Mouse (Mus musculus): ENCODE measurements around the gene Shc1. TPM values are rescaled to one million over a fixed set of nuclear protein-coding genes. Genes with fewer than 3 reads are reported as not detected.
"Not testable (repeated sequence)": the region's sequence is repeated elsewhere in the genome, so short reads cannot be mapped to it uniquely, and the experiment has no call there.

The Shc1 gene
- polyA plus RNA-seq, 1 experiment from 2014 or later = 15.9 TPM

DNA sequence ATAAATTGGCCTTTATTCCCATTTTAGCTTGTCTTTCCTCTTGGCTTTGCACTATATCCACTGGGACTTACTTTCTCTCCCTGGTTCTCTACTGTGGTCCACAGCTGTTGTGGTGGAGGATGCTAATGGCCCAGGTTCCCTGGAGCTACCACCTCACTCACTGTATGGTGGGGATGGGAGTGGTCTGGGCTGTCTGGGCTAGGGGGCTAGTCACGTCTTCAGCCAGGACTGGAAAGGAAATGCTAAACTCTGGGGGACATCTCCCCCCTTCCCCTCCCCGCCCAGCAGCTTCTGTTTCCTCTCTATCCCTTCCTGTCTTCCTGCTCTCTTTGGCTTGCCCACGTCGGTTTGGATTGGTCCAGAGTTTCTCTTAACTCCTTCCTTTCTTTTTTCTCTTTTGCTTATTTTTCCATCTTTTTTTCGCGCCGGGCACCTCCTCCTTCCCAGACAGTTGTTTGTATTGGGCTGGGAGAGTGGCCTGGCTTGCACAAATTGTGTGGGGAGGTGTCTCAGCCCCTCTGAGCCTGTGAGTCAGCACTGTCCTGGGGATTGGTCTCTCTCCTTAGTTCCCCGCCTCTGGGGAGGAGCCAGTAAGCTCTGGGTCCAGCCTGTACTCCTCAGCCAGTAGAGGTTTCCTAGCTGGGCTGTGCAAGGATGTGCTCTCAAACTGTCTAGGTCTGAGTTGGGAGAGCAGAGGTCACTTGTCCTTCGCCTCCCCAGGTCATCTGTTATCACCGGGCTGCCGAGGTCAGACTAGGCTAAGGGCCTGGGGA lies 2.9 kb downstream of the Shc1 start:
- no peak overlapping the region for H3K27ac ChIP-seq
- H3K4me1 ChIP-seq = peaks cover 46% of the 10 kb centered on the region

DNA sequence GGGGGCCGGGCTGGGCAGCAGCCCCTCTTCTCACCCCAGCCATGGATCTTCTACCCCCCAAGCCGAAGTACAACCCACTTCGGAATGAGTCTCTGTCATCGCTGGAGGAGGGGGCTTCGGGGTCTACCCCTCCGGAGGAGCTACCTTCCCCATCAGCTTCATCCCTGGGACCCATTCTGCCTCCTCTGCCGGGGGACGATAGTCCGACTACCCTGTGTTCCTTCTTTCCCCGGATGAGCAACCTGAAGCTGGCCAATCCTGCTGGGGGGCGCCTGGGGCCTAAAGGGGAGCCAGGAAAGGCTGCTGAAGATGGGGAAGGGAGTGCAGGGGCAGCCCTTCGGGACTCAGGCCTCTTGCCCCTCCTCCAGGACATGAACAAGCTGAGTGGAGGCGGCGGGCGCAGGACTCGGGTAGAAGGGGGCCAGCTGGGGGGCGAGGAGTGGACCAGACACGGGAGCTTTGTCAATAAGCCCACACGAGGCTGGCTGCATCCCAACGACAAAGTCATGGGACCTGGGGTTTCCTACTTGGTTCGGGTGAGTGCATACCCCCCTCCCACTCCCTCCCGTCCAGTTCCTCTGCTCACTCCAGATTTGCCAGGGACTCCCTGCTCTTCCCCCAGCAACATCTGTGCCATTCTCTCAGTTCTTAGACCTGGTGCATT lies 3.7 kb downstream of the Shc1 start:
- no peak for ATAC-seq
- Histone ChIP-seq H3K4me1 (peaks cover 38% of the 10 kb centered on the region), H3K4me2 (peak overlapping the region; percentile 91), H3K27me3 (no peaks in the 10 kb centered on the region), H3K9me3 (replicated peaks) (no peaks in the 10 kb centered on the region), H3K36me3 (ENCODE audit: poor library complexity, severe bottlenecking) (peaks cover 5% of the 10 kb centered on the region; the same call in 1 of the 2 replicates), H3K27ac (no peak overlapping the region), H3K9ac (peak overlapping the region; percentile 68), H3K4me3 (peak overlapping the region; percentile 34)
- WGBS = 8% methylated on average over 20 of the region's 22 CpGs

More for the DNA sequence above, 2.9 kb downstream of the Shc1 start:
- peak; percentile 36; the same call in 1 of the 2 replicates for ATAC-seq
- Histone ChIP-seq H3K4me3 (peak overlapping the region; percentile 34), H3K9me3 (replicated peaks) (no peaks in the 10 kb centered on the region), H3K9ac (peak overlapping the region; percentile 68), H3K27me3 (no peaks in the 10 kb centered on the region), H3K36me3 (ENCODE audit: poor library complexity, severe bottlenecking) (peaks cover 2% of the 10 kb centered on the region), H3K4me2 (peak overlapping the region; percentile 91)
- WGBS = 5% methylated on average over 11 of the region's 11 CpGs

DNA sequence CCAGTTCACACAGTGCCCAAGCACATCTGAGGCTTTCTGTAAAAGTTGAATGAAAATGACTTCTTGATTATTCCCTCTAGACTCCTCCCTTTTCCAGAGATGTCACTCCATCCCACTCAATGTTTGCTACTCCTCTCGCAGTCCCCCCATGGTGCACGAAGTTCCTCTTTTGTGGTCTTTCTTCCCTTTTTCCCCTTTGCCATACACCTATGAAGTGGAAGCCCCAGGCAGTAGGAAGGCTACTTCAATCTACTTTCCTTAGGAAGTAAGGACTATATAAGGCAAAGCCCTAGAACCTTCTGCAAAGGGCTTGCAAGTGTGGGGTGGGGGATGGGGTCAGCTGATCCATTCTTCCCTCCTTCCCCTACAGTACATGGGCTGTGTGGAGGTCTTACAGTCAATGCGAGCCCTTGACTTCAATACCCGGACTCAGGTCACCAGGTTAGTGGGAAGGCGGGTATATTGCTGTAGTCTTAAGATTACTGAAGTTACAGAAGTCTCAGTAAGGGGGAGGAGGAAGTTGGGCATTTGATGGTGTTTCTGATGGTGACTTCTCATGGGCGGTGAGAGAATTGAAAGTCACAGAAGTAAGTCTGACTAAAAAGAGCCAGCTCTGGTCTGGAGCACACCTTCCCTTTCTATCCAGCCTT lies 4.4 kb downstream of the Shc1 start:
- Histone ChIP-seq H3K4me2 (peak overlapping the region; percentile 91), H3K27me3 (no peaks in the 10 kb centered on the region), H3K4me1 (peaks cover 32% of the 10 kb centered on the region), H3K9me3 (replicated peaks) (no peaks in the 10 kb centered on the region), H3K36me3 (ENCODE audit: poor library complexity, severe bottlenecking) (peaks cover 13% of the 10 kb centered on the region), H3K27ac (no peak overlapping the region), H3K4me3 (no peak overlapping the region), H3K9ac (no peak overlapping the region)
- WGBS = 74% methylated on average over 6 of the region's 6 CpGs
- ATAC-seq = no peak

DNA sequence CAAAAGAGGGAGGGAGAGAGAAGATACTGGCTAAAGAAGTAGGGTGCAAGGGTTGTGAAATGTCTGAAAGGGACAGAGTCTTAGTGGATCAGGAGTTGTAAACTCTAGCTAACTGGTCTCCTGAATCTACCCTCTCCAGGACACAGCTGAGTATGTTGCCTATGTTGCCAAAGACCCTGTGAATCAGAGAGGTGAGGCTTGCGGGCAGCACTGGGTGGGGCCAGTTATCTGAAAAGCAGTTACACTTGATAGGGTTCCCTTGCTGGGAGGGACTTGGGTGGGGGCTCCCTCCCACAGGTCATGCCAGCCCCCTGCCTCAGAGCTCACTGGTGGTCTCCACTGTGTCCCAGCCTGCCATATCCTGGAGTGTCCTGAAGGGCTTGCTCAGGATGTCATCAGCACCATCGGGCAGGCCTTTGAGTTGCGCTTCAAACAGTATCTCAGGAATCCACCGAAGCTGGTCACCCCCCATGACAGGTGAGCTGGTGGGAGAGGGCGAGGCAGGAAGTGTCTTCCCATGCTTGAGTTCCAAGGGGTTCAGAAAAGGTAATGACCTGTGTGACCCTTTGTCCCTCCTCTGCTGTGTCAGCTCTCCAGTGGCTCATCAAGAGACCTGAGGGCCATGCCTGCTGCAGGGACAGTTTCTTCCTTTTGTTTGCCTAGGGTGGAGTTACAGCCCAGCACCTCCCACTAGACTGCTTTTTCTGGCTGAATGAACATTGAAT lies 6.3 kb downstream of the Shc1 start:
- H3K27ac ChIP-seq = no peak overlapping the region
- H3K27me3 ChIP-seq = no peaks in the 10 kb centered on the region
- WGBS = 87% methylated on average over 5 of the region's 5 CpGs
- no peak overlapping the region for H3K4me3 ChIP-seq
- no peak overlapping the region for H3K4me2 ChIP-seq
- H3K36me3 ChIP-seq (ENCODE audit: poor library complexity, severe bottlenecking) = peaks cover 19% of the 10 kb centered on the region
- H3K9ac ChIP-seq = no peak overlapping the region
- H3K9me3 ChIP-seq (replicated peaks) = no peaks in the 10 kb centered on the region
- peaks cover 25% of the 10 kb centered on the region for H3K4me1 ChIP-seq
- ATAC-seq = no peak

DNA sequence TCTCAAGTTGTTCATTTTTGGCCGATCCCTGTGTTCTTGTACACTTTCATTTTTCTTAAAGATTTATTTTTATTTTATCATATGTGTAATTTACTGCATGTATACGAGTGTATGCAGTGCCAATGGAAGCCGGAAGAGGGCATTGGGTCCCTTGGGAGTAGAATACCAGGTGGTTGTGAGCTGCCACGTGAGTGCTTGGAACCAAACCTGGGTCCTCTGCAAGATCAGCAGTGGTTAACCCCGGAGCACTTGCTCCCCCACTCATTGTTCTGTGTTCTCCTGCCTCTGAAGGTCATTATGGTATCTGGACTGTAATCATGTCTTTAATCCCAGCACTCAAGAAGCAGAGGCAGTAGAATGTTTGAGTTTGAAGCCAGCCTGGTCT lies 6.9 kb downstream of the Shc1 start:
- H3K4me2 ChIP-seq = no peak overlapping the region
- no peak overlapping the region for H3K4me3 ChIP-seq
- ATAC-seq = no peak
- peaks cover 19% of the 10 kb centered on the region for H3K36me3 ChIP-seq (ENCODE audit: poor library complexity, severe bottlenecking)
- no peak overlapping the region for H3K27ac ChIP-seq
- H3K9ac ChIP-seq = no peak overlapping the region
- peaks cover 20% of the 10 kb centered on the region for H3K4me1 ChIP-seq
- WGBS = 90% methylated on average over 5 of the region's 5 CpGs
- no peaks in the 10 kb centered on the region for H3K9me3 ChIP-seq (replicated peaks)
- no peaks in the 10 kb centered on the region for H3K27me3 ChIP-seq

DNA sequence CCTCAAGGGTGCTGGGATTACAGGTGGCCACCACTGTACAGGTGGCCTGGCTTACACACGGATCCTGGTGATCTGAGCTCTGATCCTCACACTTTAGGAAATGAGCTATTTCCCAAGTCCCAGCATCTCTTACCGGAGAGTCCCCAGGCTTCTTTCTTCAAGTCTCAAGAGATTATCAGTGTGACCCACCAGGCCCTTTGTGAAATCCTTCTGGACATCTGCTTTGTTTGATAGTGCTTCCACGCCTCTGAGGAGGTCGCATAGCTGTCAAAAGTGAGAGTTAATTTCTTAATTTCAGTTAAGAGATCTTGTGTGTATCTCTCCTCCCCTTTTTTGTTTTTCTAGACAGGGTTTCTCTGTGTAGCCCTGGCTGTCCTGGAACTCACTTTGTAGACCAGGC lies 7.6 kb downstream of the Shc1 start:
- Histone ChIP-seq H3K27ac (no peak overlapping the region), H3K36me3 (ENCODE audit: poor library complexity, severe bottlenecking) (peaks cover 19% of the 10 kb centered on the region), H3K4me2 (no peak overlapping the region), H3K27me3 (no peaks in the 10 kb centered on the region), H3K9ac (no peak overlapping the region), H3K9me3 (replicated peaks) (no peaks in the 10 kb centered on the region), H3K4me1 (peaks cover 18% of the 10 kb centered on the region), H3K4me3 (no peak overlapping the region)
- ATAC-seq = no peak
- WGBS = 93% methylated on average over 4 of the region's 4 CpGs

DNA sequence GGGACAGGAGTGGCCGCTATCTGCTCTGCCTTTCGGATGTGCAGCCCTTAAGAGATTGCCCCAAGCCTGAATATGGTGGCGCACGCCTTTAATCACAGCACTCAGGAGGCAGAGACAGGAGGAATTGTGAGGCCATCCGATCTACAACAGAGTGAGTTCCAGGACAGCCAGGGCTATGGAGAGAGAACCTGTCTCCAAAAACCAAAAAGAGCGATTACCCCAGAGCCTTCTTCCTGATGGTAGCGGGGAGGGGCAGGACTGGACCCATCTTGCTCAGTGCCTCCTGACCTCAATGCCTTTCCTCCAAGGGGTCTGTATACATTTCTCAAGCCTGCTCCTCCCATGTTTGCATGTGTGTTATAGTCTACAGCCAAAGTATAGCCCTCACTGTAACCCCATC lies 10.8 kb downstream of the Shc1 start:
- not testable (repeated sequence) for ATAC-seq; H3K27me3 ChIP-seq; H3K9ac ChIP-seq; H3K4me2 ChIP-seq; H3K9me3 ChIP-seq (replicated peaks); H3K27ac ChIP-seq; H3K4me3 ChIP-seq
- Histone ChIP-seq H3K4me1 (peaks cover 18% of the 10 kb centered on the region), H3K36me3 (ENCODE audit: poor library complexity, severe bottlenecking) (peaks cover 38% of the 10 kb centered on the region)
- WGBS = 90% methylated on average over 7 of the region's 7 CpGs

DNA sequence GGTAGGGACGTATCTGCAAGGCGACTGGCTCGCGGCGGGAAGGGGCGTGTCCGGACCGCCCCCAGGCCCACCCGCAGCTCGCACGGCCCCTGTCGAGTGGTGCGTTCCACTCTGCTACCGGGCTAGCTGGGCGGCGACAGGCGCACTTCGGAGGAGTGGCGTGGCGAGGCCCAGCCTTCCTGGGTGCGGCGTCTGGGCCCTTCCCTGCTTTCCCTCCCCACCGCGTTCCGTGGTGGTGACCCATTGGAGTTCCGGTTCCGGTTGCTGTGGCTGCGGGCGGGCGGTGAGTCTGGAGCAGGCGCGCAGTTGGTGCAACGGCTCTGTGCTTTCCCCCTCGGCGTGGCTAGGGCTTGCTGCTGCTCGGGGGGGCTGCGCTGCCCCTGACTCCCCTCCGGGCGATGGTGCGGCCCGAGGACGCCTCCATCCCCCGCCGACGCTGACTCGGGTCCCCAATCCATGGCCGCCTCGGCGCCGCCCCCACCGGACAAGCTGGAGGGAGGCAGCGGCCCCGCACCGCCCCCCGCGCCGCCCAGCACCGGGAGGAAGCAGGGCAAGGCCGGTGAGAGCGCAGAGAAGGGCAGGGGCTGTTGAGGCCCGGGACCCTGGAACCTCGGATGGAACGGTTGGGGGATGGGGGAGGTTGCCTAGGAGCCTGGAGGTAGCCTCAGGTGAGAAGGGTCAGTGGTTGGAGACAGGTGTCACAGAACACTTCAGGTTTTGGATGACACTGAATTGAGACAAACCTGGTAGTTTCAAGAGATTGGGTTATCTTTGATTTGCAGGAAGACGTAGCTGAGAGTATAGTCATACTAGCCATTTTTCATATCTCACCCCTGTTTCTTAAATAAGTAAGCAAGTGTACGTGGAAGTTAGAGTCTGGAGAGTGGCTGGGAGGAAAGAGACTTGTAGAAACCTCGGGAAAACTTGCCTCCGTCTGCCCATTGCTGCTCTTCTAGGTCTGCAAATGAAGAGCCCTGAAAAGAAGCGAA lies 12.2 kb downstream of the Shc1 start, which contains the start of gene Pygo2:
Pygo2 (plus strand) TSS at position 44 of the 989 bp plus-strand sequence.
- H3K27me3 ChIP-seq = no peaks in the 10 kb centered on the region
- H3K4me3 ChIP-seq = peak within 1 kb of the TSS; percentile 100
- H3K4me2 ChIP-seq = peak within 1 kb of the TSS; percentile 94
- 2% methylated on average over 66 of the region's 68 CpGs for WGBS
- H3K9ac ChIP-seq = peak within 1 kb of the TSS; percentile 97
- no peaks in the 10 kb centered on the region for H3K9me3 ChIP-seq (replicated peaks)
- peak; percentile 98 for ATAC-seq
- H3K27ac ChIP-seq = peak within 1 kb of the TSS; percentile 81
- peaks cover 30% of the 10 kb centered on the region for H3K4me1 ChIP-seq
- peaks cover 46% of the 10 kb centered on the region for H3K36me3 ChIP-seq (ENCODE audit: poor library complexity, severe bottlenecking)

DNA sequence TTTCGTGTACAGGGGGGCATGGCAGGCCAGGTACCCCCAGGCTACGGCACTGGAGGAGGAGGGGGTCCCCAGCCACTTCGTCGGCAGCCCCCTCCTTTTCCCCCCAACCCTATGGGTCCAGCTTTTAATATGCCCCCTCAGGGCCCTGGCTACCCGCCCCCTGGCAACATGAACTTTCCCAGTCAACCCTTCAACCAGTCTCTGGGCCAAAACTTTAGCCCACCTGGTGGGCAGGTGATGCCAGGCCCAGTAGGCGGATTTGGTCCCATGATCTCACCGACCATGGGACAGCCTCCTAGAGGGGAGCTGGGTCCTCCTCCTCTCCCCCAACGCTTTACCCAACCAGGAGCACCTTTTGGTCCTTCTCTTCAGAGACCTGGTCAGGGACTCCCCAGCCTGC lies 14.4 kb downstream of the Shc1 start:
- whole genome bisulfite sequencing = 92% methylated on average over 8 of the region's 8 CpGs
- H3K4me2 ChIP-seq = no peak overlapping the region

DNA sequence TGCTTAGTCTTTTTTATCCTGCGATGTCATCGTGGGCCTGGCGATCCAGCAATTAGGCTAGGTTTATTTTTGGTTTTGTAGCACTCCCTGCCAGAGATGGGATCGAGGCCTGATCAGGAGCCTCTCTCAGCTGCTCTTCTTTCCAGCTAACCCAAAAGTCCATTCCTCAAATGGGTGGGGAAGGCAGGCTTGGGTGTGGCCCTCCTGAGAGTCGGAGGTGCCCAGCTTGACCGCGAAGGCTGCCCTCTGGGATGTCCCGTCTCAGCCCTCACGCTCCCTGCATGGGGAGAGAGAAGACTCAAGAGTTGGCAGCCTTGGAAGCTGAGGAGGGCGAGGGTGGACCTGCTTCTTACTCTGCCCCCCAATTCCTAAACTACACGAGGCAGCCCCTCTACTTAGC lies 16.3 kb downstream of the Shc1 start:
- Histone ChIP-seq H3K27me3 (no peaks in the 10 kb centered on the region), H3K9me3 (replicated peaks) (no peaks in the 10 kb centered on the region), H3K4me2 (no peak overlapping the region), H3K36me3 (ENCODE audit: poor library complexity, severe bottlenecking) (peaks cover 27% of the 10 kb centered on the region), H3K4me3 (no peak overlapping the region), H3K4me1 (peaks cover 49% of the 10 kb centered on the region), H3K9ac (no peak overlapping the region), H3K27ac (peak overlapping the region; percentile 32; the same call in 1 of the 2 replicates)
- ATAC-seq = no peak
- WGBS = 78% methylated on average over 11 of the region's 11 CpGs

More for the DNA sequence above, 14.4 kb downstream of the Shc1 start:
- Histone ChIP-seq H3K4me3 (no peak overlapping the region), H3K9me3 (replicated peaks) (no peaks in the 10 kb centered on the region), H3K36me3 (ENCODE audit: poor library complexity, severe bottlenecking) (peaks cover 34% of the 10 kb centered on the region), H3K27ac (no peak overlapping the region), H3K4me1 (peaks cover 46% of the 10 kb centered on the region), H3K27me3 (no peaks in the 10 kb centered on the region), H3K9ac (no peak overlapping the region)
- no peak for ATAC-seq

DNA sequence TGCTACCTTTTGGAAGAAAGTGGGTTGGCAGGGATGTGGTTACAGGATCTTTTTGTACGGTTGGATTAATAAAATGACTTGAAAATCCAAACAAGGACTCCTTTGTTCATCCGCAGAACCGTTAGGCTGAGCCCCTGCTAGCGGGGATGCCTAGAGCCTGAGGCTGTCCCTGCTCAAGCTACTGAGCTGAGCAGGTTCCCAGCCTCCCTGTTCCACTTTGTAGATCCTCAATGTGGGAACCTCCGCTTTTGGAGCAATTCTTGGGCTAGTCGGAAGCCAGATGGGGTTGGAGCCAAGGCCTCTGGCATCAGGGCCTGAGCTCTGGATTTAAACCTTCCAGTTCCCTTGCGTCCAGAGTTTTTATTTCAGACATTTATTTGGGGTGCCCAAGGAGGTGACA lies 16.8 kb downstream of the Shc1 start:
- Histone ChIP-seq H3K4me1 (peaks cover 49% of the 10 kb centered on the region), H3K4me3 (no peak overlapping the region), H3K27me3 (no peaks in the 10 kb centered on the region), H3K36me3 (ENCODE audit: poor library complexity, severe bottlenecking) (peaks cover 27% of the 10 kb centered on the region), H3K9me3 (replicated peaks) (no peaks in the 10 kb centered on the region), H3K9ac (no peak overlapping the region), H3K27ac (peak overlapping the region; percentile 63), H3K4me2 (no peak overlapping the region)
- WGBS = 54% methylated on average over 7 of the region's 7 CpGs
- ATAC-seq = no peak
